ENCODE assay signal across 8 mouse cellular contexts in the genomic region with DNA sequence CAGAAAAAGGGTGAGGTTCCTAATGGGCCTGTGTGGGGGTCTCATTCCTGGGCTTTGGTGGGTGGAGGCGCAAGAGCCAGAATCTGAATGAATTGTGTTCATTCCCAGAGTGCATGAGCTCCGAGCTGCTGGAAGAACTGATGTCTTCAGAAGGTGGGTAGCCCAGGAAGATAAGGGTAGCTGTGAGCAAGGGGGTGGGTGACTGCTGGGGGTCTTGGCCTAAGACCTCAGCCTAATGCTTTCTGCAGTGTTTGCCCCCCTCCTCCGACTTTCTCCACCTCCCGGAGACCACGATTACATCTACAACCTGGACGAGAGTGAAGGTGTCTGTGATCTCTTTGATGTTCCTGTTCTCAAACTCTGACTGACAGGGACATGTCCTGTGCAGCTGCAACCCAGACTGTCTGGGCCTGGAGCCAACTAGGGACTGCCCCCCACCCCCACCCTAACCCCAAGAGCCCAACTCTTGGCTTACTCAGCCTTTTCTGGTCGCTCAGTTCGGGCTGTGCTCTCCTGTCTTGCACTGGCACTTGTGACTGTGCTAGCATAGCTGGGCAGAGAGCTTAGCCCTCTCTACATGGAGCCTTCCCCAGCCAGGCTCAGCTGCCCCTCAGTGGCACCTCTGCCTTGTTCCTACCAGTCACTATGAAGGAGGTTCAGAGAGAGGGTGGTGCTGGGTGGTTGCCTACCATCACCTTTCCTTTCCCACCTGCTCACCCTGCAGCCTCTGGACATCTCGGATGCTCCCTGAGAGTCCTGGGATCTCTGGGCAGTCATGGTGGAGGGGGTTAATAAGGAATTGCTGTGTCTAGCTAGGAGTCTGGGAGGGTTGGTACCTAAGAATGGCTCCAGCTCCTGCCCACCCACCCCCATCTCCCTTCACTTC. TPM values are rescaled to one million over a fixed set of nuclear protein-coding genes. Genes with fewer than 3 reads are reported as not detected.
DNase-seq lines count a peak whose midpoint lies in the region; ATAC-seq lines count a peak whose summit lies in the region.

No protein-coding gene starts in this region.

- H3K4me2 ChIP-seq in limb, embryonic 11.5 days (ENCODE audit: low read depth, severe bottlenecking), result no peak overlapping the region
- H3K4me2 ChIP-seq in midbrain, embryonic 16.5 days (ENCODE audit: low read length), result no peak overlapping the region

- no peaks in the 10 kb centered on the region for H3K27me3 ChIP-seq in limb, embryonic 11.5 days (ENCODE audit: control insufficient read depth, insufficient read depth, low read length)
- H3K27me3 ChIP-seq in limb, embryonic 10.5 days (ENCODE audit: low read depth, poor library complexity, severe bottlenecking), result no peaks in the 10 kb centered on the region
- no peaks in the 10 kb centered on the region for H3K27me3 ChIP-seq in midbrain, embryonic 16.5 days (ENCODE audit: control insufficient read depth, insufficient read depth, low read depth, low read length)

- H3K9ac ChIP-seq in limb, embryonic 11.5 days (ENCODE audit: low read length), result no peak overlapping the region
- no peak overlapping the region for H3K9ac ChIP-seq in midbrain, embryonic 16.5 days (ENCODE audit: low read depth, low read length)

- 74% methylated on average over 9 of the region's 9 CpGs for WGBS in limb, embryonic 11.5 days
- 86% methylated on average over 9 of the region's 9 CpGs for WGBS in limb, embryonic 10.5 days
- WGBS in midbrain, embryonic 16.5 days, result 73% methylated on average over 9 of the region's 9 CpGs

- H3K4me1 ChIP-seq in limb, embryonic 11.5 days (ENCODE audit: control insufficient read depth, insufficient read depth, low read length), result peaks cover 12% of the 10 kb centered on the region
- peaks cover 23% of the 10 kb centered on the region for H3K4me1 ChIP-seq in limb, embryonic 10.5 days
- H3K4me1 ChIP-seq in midbrain, embryonic 16.5 days (ENCODE audit: control insufficient read depth, insufficient read depth, low read length), result peaks cover 10% of the 10 kb centered on the region

- H3K9me3 ChIP-seq in limb, embryonic 11.5 days (ENCODE audit: control insufficient read depth, low read length), result no peaks in the 10 kb centered on the region
- no peaks in the 10 kb centered on the region for H3K9me3 ChIP-seq in limb, embryonic 10.5 days (replicated peaks)
- H3K9me3 ChIP-seq in midbrain, embryonic 16.5 days (replicated peaks; ENCODE audit: control insufficient read depth, low read length, poor library complexity, severe bottlenecking), result no peaks in the 10 kb centered on the region

- H3K36me3 ChIP-seq in limb, embryonic 11.5 days (ENCODE audit: control insufficient read depth, insufficient read depth, low read length), result peaks cover 31% of the 10 kb centered on the region
- H3K36me3 ChIP-seq in limb, embryonic 10.5 days, result peaks cover 87% of the 10 kb centered on the region
- peaks cover 44% of the 10 kb centered on the region for H3K36me3 ChIP-seq in midbrain, embryonic 16.5 days (ENCODE audit: control insufficient read depth, insufficient read depth, low read length)

- ATAC-seq in limb, embryonic 11.5 days (ENCODE audit: insufficient number of reproducible peaks, low FRiP score, low TSS enrichment, low read depth), result no peak
- peak; percentile 8; the same call in 1 of the 2 replicates for ATAC-seq in midbrain, embryonic 16.5 days

- 0 out of 2 replicates have a peak overlapping the region, but pooled peaks have one; percentile 21 for H3K27ac ChIP-seq in limb, embryonic 11.5 days (replicated peaks; ENCODE audit: low read depth, low read length)
- H3K27ac ChIP-seq in limb, embryonic 10.5 days, result no peak overlapping the region
- no peak overlapping the region for H3K27ac ChIP-seq in midbrain, embryonic 16.5 days (ENCODE audit: low read length)

- no peak overlapping the region for H3K4me3 ChIP-seq in limb, embryonic 11.5 days (ENCODE audit: low read depth, low read length)
- no peak overlapping the region for H3K4me3 ChIP-seq in limb, embryonic 10.5 days
- H3K4me3 ChIP-seq in midbrain, embryonic 16.5 days (ENCODE audit: low read depth, low read length), result no peak overlapping the region

- DNase-seq in adrenal gland, postnatal 10 days, result peak; percentile 32
- no peak for DNase-seq in adrenal gland, postnatal 36 days
- no peak for DNase-seq in limb, embryonic 11.5 days (ENCODE audit: low spot score)
- no peak for DNase-seq in limb, embryonic 10.5 days (ENCODE audit: low spot score)
- peak; percentile 10 for DNase-seq in heart, postnatal 4 days
- DNase-seq in layer of hippocampus, adult 18-20 months (ENCODE audit: low spot score in 2 of 2), result no peak
- DNase-seq in yolk sac, embryonic 10.5 days (ENCODE audit: low spot score), result no peak

RNA-seq across cellular contexts. Expression of a gene that starts 0.8 kb away (rescaled TPM):
- 1 to 10 TPM; 6.1 to 6.2 TPM for total RNA-seq in adrenal gland, postnatal 10 days (2021)
- 1 to 10 TPM; 3.7 to 7.8 TPM for total RNA-seq in adrenal gland, postnatal 36 days (2021)
- 2.6 and 3.7 TPM in 2 replicates for polyA plus RNA-seq in limb, embryonic 11.5 days (2014; fragmentation: Nextera tagmentation; extraction: Ambion mirVana)
- 1.9 and 2.7 TPM in 2 replicates for polyA plus RNA-seq in limb, embryonic 10.5 days (2016; fragmentation: Nextera tagmentation; extraction: Ambion mirVana)
- total RNA-seq in heart, postnatal 4 days (2021), result 1 to 10 TPM; 1.5 to 2.1 TPM
- polyA plus RNA-seq in midbrain, embryonic 16.5 days (2015; fragmentation: Nextera tagmentation; extraction: Ambion mirVana), result 0.88 and 1.1 TPM in 2 replicates
- under 1 TPM; 0.79 to 0.97 TPM for total RNA-seq in layer of hippocampus, adult 18-20 months (2021)

RNA-seq across cellular contexts. Expression of a gene that starts 7.1 kb away (rescaled TPM):
- 10 to 100 TPM; 36.3 to 41.6 TPM for total RNA-seq in adrenal gland, postnatal 10 days (2021)
- 10 to 100 TPM; 36.6 to 49.5 TPM for total RNA-seq in adrenal gland, postnatal 36 days (2021)
- polyA plus RNA-seq in limb, embryonic 11.5 days (2014; fragmentation: Nextera tagmentation; extraction: Ambion mirVana), result 132 and 136 TPM in 2 replicates
- polyA plus RNA-seq in limb, embryonic 10.5 days (2016; fragmentation: Nextera tagmentation; extraction: Ambion mirVana), result 144 and 160 TPM in 2 replicates
- 10 to 100 TPM; 29.5 to 32.4 TPM for total RNA-seq in heart, postnatal 4 days (2021)
- polyA plus RNA-seq in midbrain, embryonic 16.5 days (2015; fragmentation: Nextera tagmentation; extraction: Ambion mirVana), result 40.1 and 41.6 TPM in 2 replicates
- total RNA-seq in layer of hippocampus, adult 18-20 months (2021), result 10 to 100 TPM; 34.2 to 36.7 TPM

RNA-seq across cellular contexts. Expression of a gene that starts 8.7 kb away (rescaled TPM):
- 10 to 100 TPM; 14.2 to 22.8 TPM for total RNA-seq in adrenal gland, postnatal 10 days (2021)
- 10 to 100 TPM; 19.8 to 22.0 TPM for total RNA-seq in adrenal gland, postnatal 36 days (2021)
- 6.6 and 8.6 TPM in 2 replicates for polyA plus RNA-seq in limb, embryonic 11.5 days (2014; fragmentation: Nextera tagmentation; extraction: Ambion mirVana)
- 11.5 and 15.1 TPM in 2 replicates for polyA plus RNA-seq in limb, embryonic 10.5 days (2016; fragmentation: Nextera tagmentation; extraction: Ambion mirVana)
- 10 to 100 TPM; 11.2 to 15.6 TPM for total RNA-seq in heart, postnatal 4 days (2021)
- 10.5 and 12.0 TPM in 2 replicates for polyA plus RNA-seq in midbrain, embryonic 16.5 days (2015; fragmentation: Nextera tagmentation; extraction: Ambion mirVana)
- under 1 TPM; 0.48 to 0.94 TPM for total RNA-seq in layer of hippocampus, adult 18-20 months (2021)

RNA-seq across cellular contexts. Expression of a gene that starts 14.9 kb away (rescaled TPM):
- total RNA-seq in adrenal gland, postnatal 10 days (2021), result 1 to 10 TPM; 4.8 to 6.9 TPM
- total RNA-seq in adrenal gland, postnatal 36 days (2021), result 1 to 10 TPM; 2.4 to 2.8 TPM
- polyA plus RNA-seq in limb, embryonic 11.5 days (2014; fragmentation: Nextera tagmentation; extraction: Ambion mirVana), result 17.5 and 17.9 TPM in 2 replicates
- 13.9 and 19.2 TPM in 2 replicates for polyA plus RNA-seq in limb, embryonic 10.5 days (2016; fragmentation: Nextera tagmentation; extraction: Ambion mirVana)
- 1 to 10 TPM; 6.0 to 7.5 TPM for total RNA-seq in heart, postnatal 4 days (2021)
- 168 and 175 TPM in 2 replicates for polyA plus RNA-seq in midbrain, embryonic 16.5 days (2015; fragmentation: Nextera tagmentation; extraction: Ambion mirVana)
- total RNA-seq in layer of hippocampus, adult 18-20 months (2021), result 10 to 100 TPM; 19.2 to 23.5 TPM

RNA-seq across cellular contexts. Expression of a gene that starts 21.5 kb away (rescaled TPM):
- 1 to 10 TPM; 5.9 to 7.9 TPM for total RNA-seq in adrenal gland, postnatal 10 days (2021)
- 1 to 10 TPM; 3.4 to 6.1 TPM for total RNA-seq in adrenal gland, postnatal 36 days (2021)
- 0.64 and 0.92 TPM in 2 replicates for polyA plus RNA-seq in limb, embryonic 11.5 days (2014; fragmentation: Nextera tagmentation; extraction: Ambion mirVana)
- polyA plus RNA-seq in limb, embryonic 10.5 days (2016; fragmentation: Nextera tagmentation; extraction: Ambion mirVana), result 1.4 TPM in 2 replicates
- total RNA-seq in heart, postnatal 4 days (2021), result 1 to 10 TPM; 2.5 to 2.7 TPM
- polyA plus RNA-seq in midbrain, embryonic 16.5 days (2015; fragmentation: Nextera tagmentation; extraction: Ambion mirVana), result 0.83 and 0.88 TPM in 2 replicates
- total RNA-seq in layer of hippocampus, adult 18-20 months (2021), result 1 to 10 TPM; 4.6 to 5.3 TPM

Comparison
In these comparisons a context has a peak if more than half of its experiments do, and no peak if none do; other contexts are left out.
1. DNase-seq: peak in adrenal gland, postnatal 10 days (single experiment) and heart, postnatal 4 days (single experiment); none in adrenal gland, postnatal 36 days (0 of 2), limb, embryonic 11.5 days (single experiment), limb, embryonic 10.5 days (single experiment), layer of hippocampus, adult 18-20 months (0 of 2) and yolk sac, embryonic 10.5 days (single experiment).
2. RNA of a gene that starts 8.7 kb away (total RNA-seq): 14.2 to 22.8 TPM in adrenal gland, postnatal 10 days, 19.8 to 22.0 TPM in adrenal gland, postnatal 36 days and 11.2 to 15.6 TPM in heart, postnatal 4 days; 0.48 to 0.94 TPM in layer of hippocampus, adult 18-20 months; every median in the first group is over 4 times any median in the second.